Mouse (Mus musculus): Measurements from ENCODE around the gene Zscan29.
"Not testable (repeated sequence)": the region's sequence is repeated elsewhere in the genome, so short reads cannot be mapped to it uniquely, and the experiment has no call there.

The Zscan29 gene

GRCm38 (mm10) chr2:121132822-121133221 lies 38.1 kb downstream of the Zscan29 start:
- DNase-seq (ENCODE audit: low spot score): no peak

- DNase-seq (ENCODE audit: low spot score): no peak
Observed at GRCm38 (mm10) chr2:121128865-121129620, 41.9 kb downstream of the Zscan29 start.

- no peak for DNase-seq (ENCODE audit: low spot score)
Observed at GRCm38 (mm10) chr2:121127536-121127935, 43.4 kb downstream of the Zscan29 start.

- DNase-seq (ENCODE audit: low spot score): not testable (repeated sequence)
Observed at GRCm38 (mm10) chr2:121126302-121126701, 44.6 kb downstream of the Zscan29 start.

GRCm38 (mm10) chr2:121119260-121119659 lies 51.7 kb downstream of the Zscan29 start:
- DNase-seq (ENCODE audit: low spot score): no peak

GRCm38 (mm10) chr2:121115418-121115817 lies 55.5 kb downstream of the Zscan29 start:
- no peak for DNase-seq (ENCODE audit: low spot score)

- DNase-seq (ENCODE audit: low spot score): no peak
Observed at GRCm38 (mm10) chr2:121109695-121110094, 61.2 kb downstream of the Zscan29 start, which contains the start of gene Tgm7. TSS of gene Tgm7 (minus strand) at chr2:121109795.
